ENCODE assay signal across 8 mouse cellular contexts in the genomic region with DNA sequence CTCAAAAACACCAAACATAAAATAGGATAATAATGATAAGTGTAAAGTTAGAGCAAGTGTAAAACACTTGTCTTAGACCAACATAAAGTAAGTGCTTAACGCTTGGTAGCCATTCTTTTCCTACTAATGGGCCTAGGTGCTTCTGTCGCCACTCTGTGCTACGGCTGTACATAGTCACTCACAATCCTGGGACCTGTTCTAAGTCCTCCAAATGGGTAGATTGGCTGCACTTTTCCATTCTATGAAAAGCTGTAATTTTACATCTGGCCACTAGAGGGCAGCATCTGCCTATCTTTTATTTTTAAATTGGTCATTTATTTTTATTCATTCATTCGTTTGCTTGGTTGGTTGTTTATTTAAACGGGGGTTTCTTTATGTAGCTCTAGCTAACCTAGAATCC. TPM values are rescaled to one million over a fixed set of nuclear protein-coding genes. Genes with fewer than 3 reads are reported as not detected.
DNase-seq lines count a peak whose midpoint lies in the region; ATAC-seq lines count a peak whose summit lies in the region.

No protein-coding gene starts in this region.

- no peak for DNase-seq in heart, postnatal 36 days
- DNase-seq in midbrain, embryonic 14.5 days = peak; percentile 75
- DNase-seq in midbrain, embryonic 10.5 days (ENCODE audit: low spot score) = no peak
- peak; percentile 36 for DNase-seq in forelimb bud, embryonic 11.5 days (ENCODE audit: low read depth, low spot score)
- no peak for DNase-seq in cerebellum, adult 11-12 months
- DNase-seq in gastrocnemius, postnatal 10 days = no peak

- H3K4me3 ChIP-seq in heart, embryonic 14.5 days (ENCODE audit: control insufficient read depth in 1 of 2, insufficient read depth in 1 of 2, low read depth in 1 of 2, low read length in 2 of 2) = no peak overlapping the region
- no peak overlapping the region for H3K4me3 ChIP-seq in midbrain, embryonic 14.5 days (replicated peaks; ENCODE audit: low read depth, low read length)
- no peak overlapping the region for H3K4me3 ChIP-seq in midbrain, embryonic 10.5 days
- no peak overlapping the region; the same call in 1 of the 2 replicates for H3K4me3 ChIP-seq in stomach, embryonic 16.5 days (replicated peaks; ENCODE audit: low read length)

- 7% methylated on average over 5 of the region's 5 CpGs for WGBS in heart, embryonic 14.5 days
- WGBS in midbrain, embryonic 14.5 days = 5% methylated on average over 5 of the region's 5 CpGs
- 17% methylated on average over 5 of the region's 5 CpGs for WGBS in midbrain, embryonic 10.5 days
- 7% methylated on average over 5 of the region's 5 CpGs for WGBS in stomach, embryonic 16.5 days

- H3K4me2 ChIP-seq in heart, embryonic 14.5 days (ENCODE audit: low read length) = 0 out of 2 replicates have a peak overlapping the region, but pooled peaks have one; percentile 1
- no peak overlapping the region for H3K4me2 ChIP-seq in midbrain, embryonic 14.5 days (ENCODE audit: low read length)
- peak overlapping the region; percentile 29; the same call in 1 of the 2 replicates for H3K4me2 ChIP-seq in stomach, embryonic 16.5 days (ENCODE audit: low read depth, low read length)

- no peak for ATAC-seq in heart, embryonic 14.5 days (ENCODE audit: insufficient number of reproducible peaks, insufficient read depth, low FRiP score, low read depth)
- ATAC-seq in midbrain, embryonic 14.5 days (ENCODE audit: low FRiP score, low TSS enrichment) = no peak
- no peak for ATAC-seq in stomach, embryonic 16.5 days (ENCODE audit: insufficient read depth, low FRiP score)

- no peaks in the 10 kb centered on the region for H3K27me3 ChIP-seq in heart, embryonic 14.5 days (ENCODE audit: control insufficient read depth, insufficient read depth, low read length)
- H3K27me3 ChIP-seq in midbrain, embryonic 14.5 days (ENCODE audit: control insufficient read depth, insufficient read depth, low read length) = no peaks in the 10 kb centered on the region
- no peaks in the 10 kb centered on the region for H3K27me3 ChIP-seq in midbrain, embryonic 10.5 days (ENCODE audit: low read depth, poor library complexity, severe bottlenecking)
- H3K27me3 ChIP-seq in stomach, embryonic 16.5 days (ENCODE audit: control insufficient read depth, insufficient read depth, low read length) = no peaks in the 10 kb centered on the region

- H3K9ac ChIP-seq in heart, embryonic 14.5 days (ENCODE audit: low read length) = no peak overlapping the region
- H3K9ac ChIP-seq in midbrain, embryonic 14.5 days (replicated peaks; ENCODE audit: low read length) = no peak overlapping the region
- peak overlapping the region; percentile 28; the same call in 1 of the 2 replicates for H3K9ac ChIP-seq in stomach, embryonic 16.5 days (ENCODE audit: low read length)

- no peak overlapping the region for H3K27ac ChIP-seq in heart, embryonic 14.5 days (replicated peaks in 1 of 2; ENCODE audit: control insufficient read depth in 1 of 2, insufficient read depth in 1 of 2, low read depth in 2 of 2, low read length in 2 of 2)
- no peak overlapping the region for H3K27ac ChIP-seq in midbrain, embryonic 14.5 days (replicated peaks; ENCODE audit: low read depth, low read length)
- no peak overlapping the region for H3K27ac ChIP-seq in midbrain, embryonic 10.5 days (replicated peaks)
- no peak overlapping the region for H3K27ac ChIP-seq in stomach, embryonic 16.5 days (ENCODE audit: low read length)

- H3K36me3 ChIP-seq in heart, embryonic 14.5 days (ENCODE audit: control insufficient read depth, insufficient read depth, low read length) = no peaks in the 10 kb centered on the region
- H3K36me3 ChIP-seq in midbrain, embryonic 14.5 days (ENCODE audit: control insufficient read depth, insufficient read depth, low read length) = no peaks in the 10 kb centered on the region
- H3K36me3 ChIP-seq in midbrain, embryonic 10.5 days = no peaks in the 10 kb centered on the region
- no peaks in the 10 kb centered on the region for H3K36me3 ChIP-seq in stomach, embryonic 16.5 days (ENCODE audit: control insufficient read depth, insufficient read depth, low read length)

- H3K4me1 ChIP-seq in heart, embryonic 14.5 days (ENCODE audit: control insufficient read depth in 2 of 2, insufficient read depth in 2 of 2, low read length in 2 of 2) = no peaks in the 10 kb centered on the region
- no peaks in the 10 kb centered on the region for H3K4me1 ChIP-seq in midbrain, embryonic 14.5 days (ENCODE audit: control insufficient read depth, insufficient read depth, low read length)
- H3K4me1 ChIP-seq in midbrain, embryonic 10.5 days = no peaks in the 10 kb centered on the region
- no peaks in the 10 kb centered on the region for H3K4me1 ChIP-seq in stomach, embryonic 16.5 days (ENCODE audit: control insufficient read depth, insufficient read depth, low read length)

- no peaks in the 10 kb centered on the region for H3K9me3 ChIP-seq in heart, embryonic 14.5 days (ENCODE audit: control insufficient read depth, low read length)
- H3K9me3 ChIP-seq in midbrain, embryonic 14.5 days (ENCODE audit: control insufficient read depth, low read length) = no peaks in the 10 kb centered on the region
- H3K9me3 ChIP-seq in midbrain, embryonic 10.5 days (replicated peaks) = peaks cover 3% of the 10 kb centered on the region; the same call in 1 of the 2 replicates
- no peaks in the 10 kb centered on the region for H3K9me3 ChIP-seq in stomach, embryonic 16.5 days (replicated peaks; ENCODE audit: control insufficient read depth, low read length)

- intact Hi-C loops in heart, postnatal 36 days (cut with DNase I) = loop anchor here (2.0 kb wide), 3 partner anchors 39 to 519 kb away; no protein-coding TSS in a partner anchor

RNA-seq across cellular contexts. Expression of gene Zfp36l1, which starts 44.9 kb away (rescaled TPM):
- 103 and 125 TPM in 2 replicates for polyA plus RNA-seq in heart, embryonic 14.5 days (2014; fragmentation: Nextera tagmentation; extraction: Ambion mirVana)
- 100 to 1,000 TPM in 1 of 2 experiments, 10 to 100 TPM in 1; 94.2 to 109 TPM for total RNA-seq in heart, postnatal 36 days (2021)
- polyA plus RNA-seq in midbrain, embryonic 14.5 days (2014; fragmentation: Nextera tagmentation; extraction: Ambion mirVana) = 32.3 and 52.3 TPM in 2 replicates
- polyA plus RNA-seq in midbrain, embryonic 10.5 days (2016; fragmentation: Nextera tagmentation; extraction: Ambion mirVana) = 127 and 141 TPM in 2 replicates
- polyA plus RNA-seq in stomach, embryonic 16.5 days (2015; fragmentation: Nextera tagmentation; extraction: Ambion mirVana) = 137 and 140 TPM in 2 replicates
- total RNA-seq in gastrocnemius, postnatal 10 days (2021) = 10 to 100 TPM; 80.4 to 90.5 TPM

Comparison
In these comparisons a context has a peak if more than half of its experiments do, and no peak if none do; other contexts are left out.
1. DNase-seq: peak in midbrain, embryonic 14.5 days (single experiment) and forelimb bud, embryonic 11.5 days (single experiment); none in heart, postnatal 36 days (0 of 2), midbrain, embryonic 10.5 days (single experiment), cerebellum, adult 11-12 months (single experiment) and gastrocnemius, postnatal 10 days (single experiment).